Mouse (Mus musculus) ZHBTc4 (cell line): Measurements from ENCODE around the gene Hist1h2bk.
A peak's percentile ranks its signal among the peaks of the same experiment; 100 is the strongest.

Source experiments
- DNase-seq: peaks from one replicate; pipeline ENCODE4 v3.0.0-alpha.2; 2011; ENCODE audit warnings: low read depth, low spot score

Hist1h2bk gene

GRCm38 (mm10) chr13:22035267-22036148, at the start of gene Hist1h2bk, which contains the start of gene Hist1h2ah:
Gene Hist1h2bk, plus strand, starts transcription at chr13:22035870.
Gene Hist1h2ah, minus strand, starts transcription at chr13:22035568.
- DNase-seq = peak; percentile 97

- DNase-seq = no peak
Measured at GRCm38 (mm10) chr13:21992550-21992949, 43.1 kb upstream of the Hist1h2bk start.

- peak; percentile 83 for DNase-seq
Measured at GRCm38 (mm10) chr13:21993957-21994738, 41.5 kb upstream of the Hist1h2bk start.

GRCm38 (mm10) chr13:21994896-21995295, 40.8 kb upstream of the Hist1h2bk start:
- DNase-seq = no peak

GRCm38 (mm10) chr13:21995331-21995914, 40.2 kb upstream of the Hist1h2bk start:
- DNase-seq = peak; percentile 84

- DNase-seq = peak; percentile 77
Measured at GRCm38 (mm10) chr13:21996101-21996839, 39.4 kb upstream of the Hist1h2bk start.

GRCm38 (mm10) chr13:21996840-21997185, 38.9 kb upstream of the Hist1h2bk start:
- no peak for DNase-seq

GRCm38 (mm10) chr13:21997201-21997820, 38.4 kb upstream of the Hist1h2bk start:
- no peak for DNase-seq

GRCm38 (mm10) chr13:21997821-21998220, 37.8 kb upstream of the Hist1h2bk start:
- no peak for DNase-seq

- no peak for DNase-seq
Measured at GRCm38 (mm10) chr13:21998412-21998811, 37.3 kb upstream of the Hist1h2bk start.

- DNase-seq = no peak
Measured at GRCm38 (mm10) chr13:21999147-21999546, 36.5 kb upstream of the Hist1h2bk start.

GRCm38 (mm10) chr13:22001346-22001745, 34.3 kb upstream of the Hist1h2bk start:
- no peak for DNase-seq

- DNase-seq = no peak
Measured at GRCm38 (mm10) chr13:22001823-22002222, 33.8 kb upstream of the Hist1h2bk start.

- peak; percentile 72 for DNase-seq
Measured at GRCm38 (mm10) chr13:22005605-22006333, 29.9 kb upstream of the Hist1h2bk start.

- DNase-seq = peak; percentile 91
Measured at GRCm38 (mm10) chr13:22006334-22007120, 29.1 kb upstream of the Hist1h2bk start.

GRCm38 (mm10) chr13:22007121-22007510, 28.6 kb upstream of the Hist1h2bk start:
- no peak for DNase-seq

GRCm38 (mm10) chr13:22007872-22008271, 27.8 kb upstream of the Hist1h2bk start:
- no peak for DNase-seq

GRCm38 (mm10) chr13:22008707-22009106, 27.0 kb upstream of the Hist1h2bk start:
- DNase-seq = no peak

- DNase-seq = no peak
Measured at GRCm38 (mm10) chr13:22009642-22010041, 26.0 kb upstream of the Hist1h2bk start, which contains the start of gene Prss16. Gene Prss16, minus strand, starts transcription at chr13:22009742.
